Mouse (Mus musculus): ENCODE data around the gene Ugt1a7c. TPM values are rescaled to one million over a fixed set of nuclear protein-coding genes. Genes with fewer than 3 reads are reported as not detected.
"Not testable (repeated sequence)": the region's sequence is repeated elsewhere in the genome, so short reads cannot be mapped to it uniquely, and the experiment has no call there.

The Ugt1a7c gene
- total and polyA plus RNA-seq, 3 experiments = 2.2 to 15.3 (median 11.1) TPM

DNA sequence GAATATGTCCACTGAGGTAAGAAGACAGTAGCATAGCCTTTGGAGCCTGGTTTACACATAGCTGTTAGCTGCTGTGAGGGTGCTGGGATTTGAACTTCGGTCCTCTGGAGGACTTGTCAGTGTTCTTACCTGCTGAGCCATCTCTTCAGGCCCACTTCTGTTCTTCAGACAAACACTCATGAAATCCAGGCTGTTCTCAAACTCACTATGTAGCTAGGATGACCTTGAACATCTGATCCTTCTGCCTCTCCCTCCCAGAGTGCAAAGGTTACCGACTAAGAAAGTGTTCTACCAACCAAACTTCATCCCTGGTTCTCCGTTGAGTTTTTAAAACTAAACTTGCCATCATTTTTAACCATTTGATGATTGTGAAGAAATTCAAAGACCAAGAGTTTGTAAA, 42.4 kb downstream of the Ugt1a7c start:
- no peaks in the 10 kb centered on the region for H3K9me3 ChIP-seq (replicated peaks; ENCODE audit: low read length)
- no peaks in the 10 kb centered on the region for H3K79me2 ChIP-seq (replicated peaks; ENCODE audit: control insufficient read depth, extremely low read depth, insufficient read depth, poor library complexity, severe bottlenecking)
- H3K4me2 ChIP-seq (ENCODE audit: insufficient read depth, low read depth, poor library complexity, severe bottlenecking) = no peak overlapping the region
- H3K36me3 ChIP-seq (replicated peaks in 1 of 2; ENCODE audit: control insufficient read depth in 1 of 2, insufficient read depth in 1 of 2, low read length in 1 of 2) = no peaks in the 10 kb centered on the region
- no peak for DNase-seq (ENCODE audit: extremely low read depth)
- dilution Hi-C loops (cut with MboI; ENCODE audit: extremely low pct_ligation_motif_present, extremely low pct_unique_long_range_greater_than_20kb, low sequenced_read_pairs) (no loop called here), in situ Hi-C loops (cut with MboI; ENCODE audit: low pct_ligation_motif_present, low pct_unique_long_range_greater_than_20kb, low sequenced_read_pairs) (loop anchor here (10.0 kb wide), 1 partner anchor 148 kb away; no protein-coding TSS in a partner anchor)
- no peak overlapping the region for H3K27ac ChIP-seq (ENCODE audit: insufficient read depth, low read depth)
- no peak overlapping the region for H3K9ac ChIP-seq (ENCODE audit: insufficient read depth, low read depth)
- H3K4me3 ChIP-seq (replicated peaks in 1 of 3; ENCODE audit: low read depth in 2 of 3, low read length in 2 of 3, poor library complexity in 1 of 3) = no peak overlapping the region
- no peak for TF ChIP-seq BHLHE40 (IDR thresholded peaks at IDR 0.05; ENCODE audit: low read depth, low read length)
- TF ChIP-seq JUND (conservative IDR thresholded peaks at IDR 0.05; ENCODE audit: low read depth, low read length) = no peak
- no peak for TF ChIP-seq SIN3A (IDR thresholded peaks at IDR 0.05; ENCODE audit: low read length)
- no peak for TF ChIP-seq POLR2AphosphoS2 (IDR thresholded peaks at IDR 0.05; ENCODE audit: low read depth, low read length)
- TF ChIP-seq MAX (IDR thresholded peaks at IDR 0.05; ENCODE audit: low read length) = no peak
- TF ChIP-seq E2F4 (IDR thresholded peaks at IDR 0.05; ENCODE audit: insufficient replicate concordance, low read depth, low read length) = no peak
- no peak for TF ChIP-seq TCF12 (IDR thresholded peaks at IDR 0.05; ENCODE audit: low read depth, low read length)
- TF ChIP-seq CTCF (conservative IDR thresholded peaks at IDR 0.05 in 1 of 2, IDR thresholded peaks at IDR 0.05 in 1 of 2; ENCODE audit: low read depth in 2 of 2, low read length in 2 of 2) = no peak
- no peak for TF ChIP-seq MAFK (IDR thresholded peaks at IDR 0.05; ENCODE audit: insufficient replicate concordance, low read length)
- no peak for TF ChIP-seq MEF2A (IDR thresholded peaks at IDR 0.05; ENCODE audit: borderline replicate concordance, low read depth, low read length)
- TF ChIP-seq PAX5 (IDR thresholded peaks at IDR 0.05; ENCODE audit: low read length) = no peak
- TF ChIP-seq MAZ (IDR thresholded peaks at IDR 0.05; ENCODE audit: low read depth, low read length) = no peak
- no peak for TF ChIP-seq EP300 (IDR thresholded peaks at IDR 0.05; ENCODE audit: low read length)
- no peak for TF ChIP-seq UBTF (IDR thresholded peaks at IDR 0.05; ENCODE audit: low read depth, low read length)
- no peak for TF ChIP-seq NELFE (IDR thresholded peaks at IDR 0.05; ENCODE audit: low read depth, low read length)
- TF ChIP-seq ZKSCAN1 (IDR thresholded peaks at IDR 0.05; ENCODE audit: borderline replicate concordance, low read depth, low read length) = no peak
- no peak for TF ChIP-seq ZC3H11A (IDR thresholded peaks at IDR 0.05; ENCODE audit: low read depth, low read length)
- TF ChIP-seq RAD21 (IDR thresholded peaks at IDR 0.05; ENCODE audit: low read depth, low read length) = no peak
- H3K4me1 ChIP-seq (ENCODE audit: control insufficient read depth in 1 of 2, insufficient read depth in 2 of 2) = peaks cover 0 to 35% of the 10 kb centered on the region in 2 experiments; a peak in 3 of 4 replicates
- H3K27me3 ChIP-seq (replicated peaks) = no peaks in the 10 kb centered on the region

DNA sequence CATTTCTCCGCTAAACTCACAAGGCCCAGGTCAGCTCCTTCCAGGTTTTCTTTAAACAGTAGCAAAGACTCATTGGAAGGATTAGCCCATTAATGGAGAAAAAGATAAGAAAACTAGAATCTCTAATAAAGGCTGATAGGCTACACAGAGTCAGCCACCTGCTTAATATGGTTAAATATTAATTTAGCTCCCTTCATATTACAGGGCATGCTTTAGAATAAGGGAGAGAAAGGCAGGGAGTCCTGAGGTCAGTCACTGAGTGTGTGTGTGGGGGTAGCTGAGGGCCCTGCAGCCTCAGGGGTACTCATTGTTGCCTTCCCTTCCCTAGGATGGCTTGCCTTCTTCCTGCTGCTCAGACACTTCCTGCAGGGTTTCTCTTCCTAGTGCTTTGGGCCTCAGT, 43.3 kb downstream of the Ugt1a7c start:
- no peak overlapping the region for H3K27ac ChIP-seq (ENCODE audit: insufficient read depth, low read depth)
- in situ Hi-C loops (cut with MboI; ENCODE audit: low pct_ligation_motif_present, low pct_unique_long_range_greater_than_20kb, low sequenced_read_pairs) (loop anchor here (10.0 kb wide), 1 partner anchor 147 kb away; no protein-coding TSS in a partner anchor), dilution Hi-C loops (cut with MboI; ENCODE audit: extremely low pct_ligation_motif_present, extremely low pct_unique_long_range_greater_than_20kb, low sequenced_read_pairs) (no loop called here)
- peaks cover 0 to 34% of the 10 kb centered on the region in 2 experiments; a peak in 3 of 4 replicates for H3K4me1 ChIP-seq (ENCODE audit: control insufficient read depth in 1 of 2, insufficient read depth in 2 of 2)
- DNase-seq (ENCODE audit: extremely low read depth) = no peak
- no peak overlapping the region for H3K4me3 ChIP-seq (replicated peaks in 1 of 3; ENCODE audit: low read depth in 2 of 3, low read length in 2 of 3, poor library complexity in 1 of 3)
- H3K9ac ChIP-seq (ENCODE audit: insufficient read depth, low read depth) = no peak overlapping the region
- H3K27me3 ChIP-seq (replicated peaks) = no peaks in the 10 kb centered on the region
- H3K9me3 ChIP-seq (replicated peaks; ENCODE audit: low read length) = no peaks in the 10 kb centered on the region
- H3K79me2 ChIP-seq (replicated peaks; ENCODE audit: control insufficient read depth, extremely low read depth, insufficient read depth, poor library complexity, severe bottlenecking) = no peaks in the 10 kb centered on the region
- H3K4me2 ChIP-seq (ENCODE audit: insufficient read depth, low read depth, poor library complexity, severe bottlenecking) = no peak overlapping the region
- no peak for TF ChIP-seq USF2 (conservative IDR thresholded peaks at IDR 0.05; ENCODE audit: low read depth, low read length)
- TF ChIP-seq JUN (IDR thresholded peaks at IDR 0.05; ENCODE audit: insufficient read depth, low read depth, low read length) = no peak
- TF ChIP-seq KAT2A (IDR thresholded peaks at IDR 0.05; ENCODE audit: insufficient replicate concordance, low read length) = no peak
- TF ChIP-seq ETS1 (conservative IDR thresholded peaks at IDR 0.05; ENCODE audit: low read depth, low read length) = no peak
- no peaks in the 10 kb centered on the region for H3K36me3 ChIP-seq (replicated peaks in 1 of 2; ENCODE audit: control insufficient read depth in 1 of 2, insufficient read depth in 1 of 2, low read length in 1 of 2)

DNA sequence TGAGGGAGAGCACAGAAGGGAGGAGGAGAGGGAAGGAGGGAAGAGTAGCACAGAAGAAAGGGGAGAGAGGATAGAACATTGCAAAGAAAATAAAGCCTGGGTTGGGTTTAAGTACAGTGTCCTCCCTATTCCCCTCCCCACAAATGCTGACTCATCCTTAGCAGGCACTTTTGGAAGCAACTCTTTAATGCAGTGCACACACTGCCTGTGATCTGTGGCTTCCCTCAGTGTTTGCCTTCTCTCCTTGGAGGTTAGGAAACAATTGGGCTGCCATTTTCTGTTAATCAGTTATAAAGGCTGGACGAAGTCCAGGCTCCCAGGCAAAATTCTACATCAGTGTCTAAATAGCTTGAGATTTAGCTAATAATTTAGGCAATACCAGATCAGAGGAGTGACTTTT, 45.6 kb downstream of the Ugt1a7c start:
- H3K9me3 ChIP-seq (replicated peaks; ENCODE audit: low read length); H3K79me2 ChIP-seq (replicated peaks; ENCODE audit: control insufficient read depth, extremely low read depth, insufficient read depth, poor library complexity, severe bottlenecking); H3K27ac ChIP-seq (ENCODE audit: insufficient read depth, low read depth); H3K36me3 ChIP-seq (replicated peaks in 1 of 2; ENCODE audit: control insufficient read depth in 1 of 2, insufficient read depth in 1 of 2, low read length in 1 of 2); in situ Hi-C loops (cut with MboI; ENCODE audit: low pct_ligation_motif_present, low pct_unique_long_range_greater_than_20kb, low sequenced_read_pairs); H3K9ac ChIP-seq (ENCODE audit: insufficient read depth, low read depth); H3K4me3 ChIP-seq (replicated peaks in 1 of 3; ENCODE audit: low read depth in 2 of 3, low read length in 2 of 3, poor library complexity in 1 of 3); H3K4me2 ChIP-seq (ENCODE audit: insufficient read depth, low read depth, poor library complexity, severe bottlenecking); H3K27me3 ChIP-seq (replicated peaks); dilution Hi-C loops (cut with MboI; ENCODE audit: extremely low pct_ligation_motif_present, extremely low pct_unique_long_range_greater_than_20kb, low sequenced_read_pairs); DNase-seq (ENCODE audit: extremely low read depth): not testable (repeated sequence)
- H3K4me1 ChIP-seq (ENCODE audit: control insufficient read depth in 1 of 2, insufficient read depth in 2 of 2) = peaks cover 0 to 15% of the 10 kb centered on the region in 2 experiments; a peak in 2 of 4 replicates

Measured in CH12.LX (cell line).